Mouse (Mus musculus) small intestine, adult 2 months (tissue): ENCODE measurements at regions not wholly inside any gene's neighbourhood (a gene's known extent, or its start where the extent isn't known, plus 50 kb on each side); places are given as distances from the start of the nearest gene placed in this dataset.

Source experiments
- H3K27ac ChIP-seq: fragments of 200-500 bp; 2 replicates; pipeline ENCODE4 v1.5.1; 2012; ENCODE audit warnings: low read depth, low read length, control low read depth, inconsistent platforms; ENCODE audit not compliant: insufficient read depth
- H3K27me3 ChIP-seq: fragments of 200-500 bp; 2 replicates; pipeline ENCODE4 v1.6.1; 2012; ENCODE audit warnings: mild to moderate bottlenecking, moderate library complexity, low read length, inconsistent platforms; ENCODE audit not compliant: control insufficient read depth, insufficient read depth
- H3K36me3 ChIP-seq: fragments of 200-500 bp; 2 replicates; pipeline ENCODE4 v1.6.1; 2012; ENCODE audit warnings: mild to moderate bottlenecking, low read length, control low read depth, inconsistent platforms; ENCODE audit not compliant: control insufficient read depth, insufficient read depth
- H3K4me1 ChIP-seq: fragments of 200-500 bp; 2 replicates; pipeline ENCODE4 v1.6.1; 2012; ENCODE audit warnings: low read length, inconsistent platforms, mixed read lengths; ENCODE audit not compliant: control insufficient read depth, insufficient read depth, insufficient read length
- H3K4me3 ChIP-seq: fragments of 200-500 bp; 2 replicates; pipeline ENCODE4 v1.5.1; 2012; ENCODE audit warnings: low read depth, mild to moderate bottlenecking, control low read depth, inconsistent platforms, low read length, moderate library complexity
- CTCF ChIP-seq: fragments of 200-500 bp; IDR thresholded peaks from 2 replicates; pipeline ENCODE4 v1.5.1; 2012; ENCODE audit warnings: low read depth, mild to moderate bottlenecking, control low read depth, inconsistent platforms, low read length, moderate library complexity, mixed read lengths; ENCODE audit not compliant: insufficient replicate concordance, insufficient read length; ENCODE audit errors: extremely low read depth
- POLR2A ChIP-seq: fragments of 200-500 bp; IDR thresholded peaks from 2 replicates; pipeline ENCODE4 v1.6.1; 2012; ENCODE audit warnings: low read depth, mild to moderate bottlenecking, control low read depth, inconsistent platforms, low read length, moderate library complexity
- WGBS: fragments of 180-500 bp; shearing (Covaris S2); methylation state at CpG from one replicate; pipeline ENCODE4 v1.1.7; 2018; 5-methylcytosine and 5-hydroxymethylcytosine counted together

- H3K27ac ChIP-seq, result no peak overlapping the region
- no peak overlapping the region for H3K4me3 ChIP-seq
- H3K36me3 ChIP-seq, result no peaks in the 10 kb centered on the region
- TF ChIP-seq POLR2A, result no peak
- no peaks in the 10 kb centered on the region for H3K27me3 ChIP-seq
- H3K4me1 ChIP-seq, result no peaks in the 10 kb centered on the region
- WGBS, result 93% methylated on average over 2 of the region's 2 CpGs
Observed at GRCm38 (mm10) chr4:72328282-72329025, 127.7 kb upstream of the Tle1 start.

GRCm38 (mm10) chr4:72324913-72325312 is 124.2 kb upstream of the Tle1 start:
- no peaks in the 10 kb centered on the region for H3K36me3 ChIP-seq
- H3K4me1 ChIP-seq, result no peaks in the 10 kb centered on the region
- no peaks in the 10 kb centered on the region for H3K27me3 ChIP-seq
- no peak overlapping the region for H3K4me3 ChIP-seq
- TF ChIP-seq POLR2A (no peak), CTCF (no peak)
- H3K27ac ChIP-seq, result no peak overlapping the region

GRCm38 (mm10) chr4:72285112-72285675 is 84.5 kb upstream of the Tle1 start:
- Histone ChIP-seq H3K36me3 (no peaks in the 10 kb centered on the region), H3K27ac (no peak overlapping the region), H3K4me1 (no peaks in the 10 kb centered on the region), H3K4me3 (no peak overlapping the region), H3K27me3 (no peaks in the 10 kb centered on the region)
- 41% methylated on average over 1 of the region's 1 CpGs for WGBS
- no peak for TF ChIP-seq CTCF
- TF ChIP-seq POLR2A, result no peak

GRCm38 (mm10) chr4:72250531-72250930 is 49.8 kb upstream of the Tle1 start:
- H3K27ac ChIP-seq, result no peak overlapping the region
- H3K36me3 ChIP-seq, result no peaks in the 10 kb centered on the region
- no peaks in the 10 kb centered on the region for H3K27me3 ChIP-seq
- H3K4me1 ChIP-seq, result no peaks in the 10 kb centered on the region
- H3K4me3 ChIP-seq, result no peak overlapping the region
- WGBS, result 95% methylated on average over 1 of the region's 1 CpGs
- no peak for TF ChIP-seq CTCF
- no peak for TF ChIP-seq POLR2A
